23 mouse cellular contexts compared by ENCODE assay signal in genomic region chr13:28826284-28826683, GRCm38 (mm10).
DNase-seq lines count a peak whose midpoint lies in the region; ATAC-seq lines count a peak whose summit lies in the region.
"Had no signal": no experiment of that assay in that cellular context is flagged by ENCODE, and none has a peak within 500 bp of the region (broad histone marks: within the 10 kb centered on the region; RNA-seq: fewer than 3 reads in every experiment).

No protein-coding gene starts in this region.

- H3K4me2 ChIP-seq in kidney, embryonic 16.5 days (replicated peaks; ENCODE audit: low read depth, low read length): no peak overlapping the region
- H3K4me2 ChIP-seq: embryonic facial prominence, embryonic 15.5 days; forebrain, embryonic 15.5 days; heart, embryonic 12.5 days; hindbrain, embryonic 12.5 days had no signal

- whole genome bisulfite sequencing in kidney, embryonic 16.5 days: 89% methylated on average over 7 of the region's 7 CpGs

- no peaks in the 10 kb centered on the region for H3K36me3 ChIP-seq in kidney, embryonic 16.5 days (ENCODE audit: insufficient read depth, low read length)
- H3K36me3 ChIP-seq: embryonic facial prominence, embryonic 15.5 days; forebrain, embryonic 15.5 days; heart, embryonic 12.5 days; hindbrain, embryonic 12.5 days had no signal

- H3K9me3 ChIP-seq in kidney, embryonic 16.5 days (ENCODE audit: low read length): no peaks in the 10 kb centered on the region
- H3K9me3 ChIP-seq: embryonic facial prominence, embryonic 15.5 days; forebrain, embryonic 15.5 days; hindbrain, embryonic 12.5 days had no signal

- peak; percentile 29 for DNase-seq in retina, postnatal 1 day
- no peak for DNase-seq in retina, embryonic 14.5 days (ENCODE audit: low spot score)
- DNase-seq in T-cell, adult 2 months (ENCODE audit: low spot score): peak; percentile 3
- DNase-seq in naive thymus-derived CD4-positive, alpha-beta T cell, adult 2 months (ENCODE audit: low read depth): peak; percentile 23
- no peak for DNase-seq in right cerebral cortex, postnatal 14 days
- DNase-seq: adrenal gland, adult 2 months; adrenal gland, postnatal 25 days; B cell, adult 2 months; cerebellum, adult 18-20 months; cerebellum, adult 9-11 months; cerebellum, postnatal 36 days; embryo, embryonic 11 days had no signal

- H3K4me1 ChIP-seq in kidney, embryonic 16.5 days (ENCODE audit: insufficient read depth, low read length): peaks cover 13% of the 10 kb centered on the region; the same call in 1 of the 2 replicates

- H3K4me3 ChIP-seq in kidney, embryonic 16.5 days (ENCODE audit: low read length): no peak overlapping the region
- H3K4me3 ChIP-seq: embryonic facial prominence, embryonic 15.5 days; erythroblast, embryonic 14.5 days; forebrain, embryonic 15.5 days; heart, embryonic 12.5 days; hindbrain, embryonic 12.5 days had no signal

- no peak overlapping the region for H3K27ac ChIP-seq in kidney, embryonic 16.5 days (ENCODE audit: low read length)
- H3K27ac ChIP-seq: embryonic facial prominence, embryonic 15.5 days; forebrain, embryonic 15.5 days; hindbrain, embryonic 12.5 days had no signal

- no peaks in the 10 kb centered on the region for H3K27me3 ChIP-seq in kidney, embryonic 16.5 days (ENCODE audit: insufficient read depth, low read length)
- H3K27me3 ChIP-seq: CH12.LX; embryonic facial prominence, embryonic 15.5 days; forebrain, embryonic 15.5 days; heart, embryonic 12.5 days; hindbrain, embryonic 12.5 days; Patski had no signal

- ATAC-seq in granulocyte monocyte progenitor cell, adult 5-6 weeks (replicated peaks; ENCODE audit: poor library complexity, severe bottlenecking): peak; percentile 90
- ATAC-seq in kidney, embryonic 16.5 days (ENCODE audit: low FRiP score, low TSS enrichment): no peak
- ATAC-seq: forebrain, embryonic 15.5 days; hindbrain, embryonic 16.5 days; inflammation-experienced regulatory T-cells, adult 6 months; Patski had no signal

- no peak overlapping the region for H3K9ac ChIP-seq in kidney, embryonic 16.5 days (replicated peaks; ENCODE audit: low read length)
- H3K9ac ChIP-seq: embryonic facial prominence, embryonic 15.5 days; forebrain, embryonic 15.5 days; heart, embryonic 12.5 days; hindbrain, embryonic 12.5 days had no signal

Comparison
In these comparisons a context has a peak if more than half of its experiments do, and no peak if none do; other contexts are left out.
1. DNase-seq: peak in retina, postnatal 1 day (single experiment), T-cell, adult 2 months (single experiment) and naive thymus-derived CD4-positive, alpha-beta T cell, adult 2 months (single experiment); none in retina, embryonic 14.5 days (single experiment) and right cerebral cortex, postnatal 14 days (single experiment).